Mouse (Mus musculus) hindbrain, postnatal 0 days (tissue): ENCODE measurements around the gene Cgas. TPM values are rescaled to one million over a fixed set of nuclear protein-coding genes. Genes with fewer than 3 reads are reported as not detected.
A peak's percentile ranks its signal among the peaks of the same experiment; 100 is the strongest.

ENCODE experiments used
- ATAC-seq: fragments of 200-750 bp; cut with Nextera tagmentation; 2 replicates; pipeline ENCODE4 v1.8.0; 2017; ENCODE audit warnings: mild to moderate bottlenecking, moderate TSS enrichment, moderate library complexity
- DNase-seq: peaks from one replicate; pipeline ENCODE4 v3.0.0-alpha.2; 2015; ENCODE audit warnings: low spot score
- H3K27ac ChIP-seq: fragments of 300-500 bp; sonication (generic); 2 replicates; pipeline ENCODE4 v1.5.1; 2014; ENCODE audit warnings: mild to moderate bottlenecking
- H3K27me3 ChIP-seq: fragments of 300-500 bp; sonication (generic); 2 replicates; pipeline ENCODE4 v1.6.1; 2014; ENCODE audit warnings: low read length, mixed read lengths; ENCODE audit not compliant: insufficient read depth
- H3K36me3 ChIP-seq: fragments of 300-500 bp; sonication (generic); 2 replicates; pipeline ENCODE4 v1.6.1; 2014; ENCODE audit warnings: low read length, mixed read lengths; ENCODE audit not compliant: insufficient read depth
- H3K4me1 ChIP-seq: fragments of 300-500 bp; sonication (generic); 2 replicates; pipeline ENCODE4 v1.6.1; 2014; ENCODE audit warnings: antibody characterized with exemption, low read length, mixed read lengths; ENCODE audit not compliant: insufficient read depth
- H3K4me2 ChIP-seq: fragments of 300-500 bp; sonication (generic); 2 replicates; pipeline ENCODE4 v1.6.1; 2014; ENCODE audit warnings: low read depth, mild to moderate bottlenecking, low read length, moderate library complexity, mixed read lengths
- H3K4me3 ChIP-seq: fragments of 300-500 bp; sonication (generic); 2 replicates; pipeline ENCODE4 v1.5.1; 2014; ENCODE audit warnings: low read length
- H3K9ac ChIP-seq: fragments of 300-500 bp; sonication (generic); replicated peaks from 2 replicates; pipeline ENCODE4 v1.6.1; 2014; ENCODE audit warnings: mild to moderate bottlenecking, low read length, moderate library complexity, mixed read lengths
- H3K9me3 ChIP-seq: fragments of 300-500 bp; sonication (generic); 2 replicates; pipeline ENCODE4 v1.6.1; 2016; ENCODE audit warnings: low read length, mixed read lengths
- CTCF ChIP-seq: IDR thresholded peaks from 2 replicates; pipeline ENCODE4 v1.5.1; 2016; ENCODE audit warnings: antibody characterized with exemption, control low read depth, low read depth
- WGBS: fragments of 180-500 bp; shearing (Covaris S2); extraction: QIAGEN DNeasy Blood & Tissue Kit; methylation state at CpG from one replicate; pipeline ENCODE4 v1.1.7; 2014; 5-methylcytosine and 5-hydroxymethylcytosine counted together
- polyA plus RNA-seq: library from polyadenylated mRNA; unstranded; fragments of >200 nt; fragmentation: Nextera tagmentation; extraction: Ambion mirVana; gene quantifications from 2 replicates; pipeline ENCODE4 v1.2.1, GENCODE M21; 2015
- total RNA-seq: library from RNA; depleted of rRNA; stranded (reverse); fragments of >200 nt; gene quantifications from 2 replicates; pipeline ENCODE4 v1.2.3, GENCODE M21; 2014

Cgas gene
- total and polyA plus RNA-seq, 2 experiments from 2014 or later = 0.63 to 0.71 TPM

DNA sequence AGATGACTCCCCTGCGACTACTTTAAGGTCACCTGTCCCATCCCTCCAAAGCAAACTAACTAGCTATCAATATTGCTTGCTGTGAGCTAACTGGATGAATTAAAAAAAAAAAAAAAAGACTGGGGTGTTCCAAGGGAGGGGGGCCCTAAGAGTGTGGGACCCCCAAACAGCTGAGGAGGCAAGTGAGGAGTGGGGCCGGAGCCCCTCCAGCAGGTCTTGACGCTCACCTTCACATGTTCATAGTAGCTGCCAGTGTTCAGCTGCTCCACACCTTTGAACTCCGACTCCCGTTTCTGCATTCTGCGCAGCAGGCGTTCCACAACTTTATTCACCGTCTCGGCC is 829 bp downstream of the Cgas start:
- Histone ChIP-seq H3K9ac (no peak overlapping the region), H3K4me1 (peaks cover 3% of the 10 kb centered on the region; the same call in 1 of the 2 replicates), H3K27me3 (peaks cover 52% of the 10 kb centered on the region), H3K9me3 (no peaks in the 10 kb centered on the region), H3K4me2 (peak overlapping the region; percentile 68), H3K4me3 (peak overlapping the region; percentile 43), H3K36me3 (no peaks in the 10 kb centered on the region), H3K27ac (no peak overlapping the region)
- WGBS = 5% methylated on average over 9 of the region's 9 CpGs
- DNase-seq (no peak), ATAC-seq (peak; percentile 31; the same call in 1 of the 2 replicates)
- no peak for TF ChIP-seq CTCF

- 69% methylated on average over 5 of the region's 5 CpGs for WGBS
- DNase-seq = no peak
- Histone ChIP-seq H3K4me3 (no peak overlapping the region), H3K36me3 (no peaks in the 10 kb centered on the region), H3K27ac (no peak overlapping the region), H3K4me2 (no peak overlapping the region), H3K9ac (no peak overlapping the region), H3K9me3 (no peaks in the 10 kb centered on the region), H3K27me3 (peaks cover 41% of the 10 kb centered on the region), H3K4me1 (peaks cover 3% of the 10 kb centered on the region; the same call in 1 of the 2 replicates)
- TF ChIP-seq CTCF = no peak
- ATAC-seq = no peak
Measured at GRCm38 (mm10) chr9:78439426-78439825, 3.6 kb downstream of the Cgas start.

DNA sequence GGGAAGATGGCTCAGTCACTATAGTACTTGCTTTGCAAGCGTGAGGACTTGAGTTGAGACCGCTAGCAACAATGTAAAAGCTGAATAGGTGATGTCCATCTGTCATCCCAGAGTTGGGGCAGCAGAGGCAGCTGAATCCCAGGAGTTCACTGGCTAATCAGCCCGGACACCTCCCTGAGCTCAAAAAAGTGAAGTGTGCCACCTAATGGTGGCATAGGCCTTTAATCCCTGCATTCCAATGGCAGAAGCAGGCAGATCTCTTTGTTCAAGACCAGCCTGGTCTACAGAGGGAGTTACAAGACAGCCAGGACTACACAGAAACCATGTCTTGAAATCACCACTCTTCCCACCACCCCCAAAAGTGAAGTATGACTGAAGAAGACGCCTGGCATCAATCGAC is 10.6 kb downstream of the Cgas start:
- no peaks in the 10 kb centered on the region for H3K36me3 ChIP-seq
- H3K27ac ChIP-seq = no peak overlapping the region
- no peak overlapping the region for H3K4me2 ChIP-seq
- H3K27me3 ChIP-seq = no peaks in the 10 kb centered on the region
- no peak for TF ChIP-seq CTCF
- WGBS = 91% methylated on average over 5 of the region's 5 CpGs
- H3K9ac ChIP-seq = no peak overlapping the region
- H3K4me3 ChIP-seq = no peak overlapping the region
- ATAC-seq (no peak), DNase-seq (no peak)
- no peaks in the 10 kb centered on the region for H3K9me3 ChIP-seq
- H3K4me1 ChIP-seq = no peaks in the 10 kb centered on the region

DNA sequence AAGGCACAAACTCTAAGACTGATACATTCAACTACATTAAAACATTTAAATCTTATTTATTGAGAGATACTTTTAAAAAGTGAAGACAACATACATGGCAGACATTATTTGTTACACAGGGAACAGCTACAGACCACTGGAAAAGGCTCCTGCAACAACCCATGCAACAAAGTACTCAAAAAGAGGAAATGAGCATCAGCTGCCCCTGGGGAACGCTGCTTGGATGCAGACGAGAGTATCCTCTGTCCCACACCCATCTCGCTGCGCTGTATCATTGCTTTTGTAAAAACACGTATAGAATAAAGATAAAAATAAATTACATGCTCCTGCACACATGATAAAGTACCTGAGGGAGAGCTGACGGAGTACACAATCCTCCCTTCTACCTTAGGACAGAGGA is 12.6 kb downstream of the Cgas start:
- Histone ChIP-seq H3K4me2 (no peak overlapping the region), H3K9me3 (no peaks in the 10 kb centered on the region), H3K4me1 (no peaks in the 10 kb centered on the region), H3K4me3 (no peak overlapping the region), H3K27me3 (no peaks in the 10 kb centered on the region), H3K27ac (no peak overlapping the region), H3K9ac (no peak overlapping the region), H3K36me3 (no peaks in the 10 kb centered on the region)
- ATAC-seq (no peak), DNase-seq (no peak)
- no peak for TF ChIP-seq CTCF
- 78% methylated on average over 6 of the region's 6 CpGs for WGBS

DNA sequence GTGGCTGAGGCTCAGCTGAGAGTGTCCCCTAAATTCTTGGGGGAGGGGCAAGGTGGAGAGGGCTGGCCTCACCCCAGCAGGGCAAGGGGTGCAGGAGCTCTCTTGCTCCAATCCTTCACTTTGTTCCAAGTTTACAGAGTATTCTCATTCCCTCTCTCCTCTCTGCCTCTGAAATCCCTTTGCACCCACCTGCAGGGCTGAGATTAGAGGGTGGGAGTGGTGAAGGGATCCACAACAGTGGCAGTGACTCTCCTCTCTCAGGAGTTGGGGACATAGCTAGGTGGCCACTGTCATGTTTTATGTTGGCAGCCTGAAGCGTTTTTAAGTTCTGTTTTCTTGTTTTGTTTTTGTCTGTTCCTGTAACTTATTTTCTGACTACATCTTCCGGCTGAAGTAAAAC is 13.5 kb downstream of the Cgas start:
- Histone ChIP-seq H3K36me3 (no peaks in the 10 kb centered on the region), H3K4me1 (no peaks in the 10 kb centered on the region), H3K4me3 (no peak overlapping the region), H3K27ac (no peak overlapping the region), H3K9ac (no peak overlapping the region), H3K27me3 (no peaks in the 10 kb centered on the region), H3K4me2 (no peak overlapping the region), H3K9me3 (no peaks in the 10 kb centered on the region)
- TF ChIP-seq CTCF = no peak
- ATAC-seq (no peak), DNase-seq (no peak)
- WGBS = 68% methylated on average over 2 of the region's 2 CpGs

GRCm38 (mm10) chr9:78428870-78429432 is 14.1 kb downstream of the Cgas start:
- no peak overlapping the region for H3K27ac ChIP-seq
- no peak overlapping the region for H3K9ac ChIP-seq
- WGBS = 86% methylated on average over 4 of the region's 4 CpGs
- no peak overlapping the region for H3K4me2 ChIP-seq
- no peaks in the 10 kb centered on the region for H3K27me3 ChIP-seq
- ATAC-seq = peak; percentile 29; the same call in 1 of the 2 replicates
- no peaks in the 10 kb centered on the region for H3K4me1 ChIP-seq
- no peaks in the 10 kb centered on the region for H3K9me3 ChIP-seq
- H3K4me3 ChIP-seq = no peak overlapping the region
- no peak for TF ChIP-seq CTCF
- H3K36me3 ChIP-seq = no peaks in the 10 kb centered on the region
- no peak for DNase-seq

DNA sequence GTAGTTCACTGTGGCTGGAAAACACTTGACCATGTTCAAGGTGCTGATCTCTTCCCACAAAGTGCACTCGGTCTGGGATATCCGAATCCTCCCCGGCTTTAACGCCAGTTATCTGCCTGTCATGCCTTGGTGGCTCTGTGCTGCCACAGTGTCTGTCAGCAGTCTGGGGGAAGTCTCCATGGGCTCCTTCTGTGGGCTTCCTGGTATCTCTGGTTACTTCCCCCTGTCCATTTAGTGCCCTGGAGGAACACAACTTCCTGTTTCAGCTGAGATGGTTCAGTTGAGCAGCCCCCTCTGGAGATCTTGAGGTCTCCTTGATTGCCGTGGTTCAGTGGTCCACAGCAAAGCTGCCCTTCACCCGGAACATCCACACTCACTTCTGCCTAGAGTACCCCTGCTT is 14.9 kb downstream of the Cgas start:
- H3K9ac ChIP-seq = no peak overlapping the region
- no peaks in the 10 kb centered on the region for H3K27me3 ChIP-seq
- H3K36me3 ChIP-seq = no peaks in the 10 kb centered on the region
- peak overlapping the region; percentile 57 for H3K4me2 ChIP-seq
- H3K27ac ChIP-seq = no peak overlapping the region
- 83% methylated on average over 6 of the region's 6 CpGs for WGBS
- no peak for ATAC-seq
- H3K4me3 ChIP-seq = no peak overlapping the region
- no peaks in the 10 kb centered on the region for H3K4me1 ChIP-seq
- H3K9me3 ChIP-seq = no peaks in the 10 kb centered on the region
- TF ChIP-seq CTCF = no peak
- no peak for DNase-seq
